Comparison of ENCODE assay signal across 6 mouse cellular contexts in the genomic region with DNA sequence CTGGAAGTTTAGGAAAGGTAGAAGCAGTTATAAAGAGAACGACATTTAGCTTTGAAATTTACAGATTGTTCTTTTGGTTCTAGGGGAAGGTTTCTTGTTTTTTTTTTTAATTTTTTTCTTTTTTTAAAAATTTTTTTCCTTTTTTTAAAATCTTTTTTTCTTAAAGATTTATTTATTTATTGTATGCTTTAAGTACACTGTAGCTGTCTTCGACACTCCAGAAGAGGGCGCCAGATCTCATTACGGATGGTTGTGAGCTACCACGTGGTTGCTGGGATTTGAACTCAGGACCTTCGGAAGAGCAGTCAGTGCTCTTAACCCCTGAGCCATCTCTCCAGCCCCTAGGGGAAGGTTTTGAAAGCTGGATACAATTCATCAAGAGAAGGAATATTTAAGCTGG. TPM values are rescaled to one million over a fixed set of nuclear protein-coding genes. Genes with fewer than 3 reads are reported as not detected.
DNase-seq lines count a peak whose midpoint lies in the region; ATAC-seq and TF ChIP-seq lines count a peak whose summit lies in the region.
"Not testable (repeated sequence)": the region's sequence is repeated elsewhere in the genome, so short reads cannot be mapped to it uniquely, and the experiment has no call there.

No protein-coding gene starts in this region.

- not testable (repeated sequence) for H3K9ac ChIP-seq in intestine, postnatal 0 days (ENCODE audit: low read depth, low read length); lung, embryonic 14.5 days

- WGBS in intestine, postnatal 0 days: 94% methylated on average over 6 of the region's 6 CpGs
- WGBS in lung, embryonic 14.5 days: 89% methylated on average over 6 of the region's 6 CpGs
- WGBS in small intestine, adult 2 months: 93% methylated on average over 6 of the region's 6 CpGs

- not testable (repeated sequence) for TF ChIP-seq POLR2A in small intestine, adult 2 months (IDR thresholded peaks at IDR 0.05; ENCODE audit: low read depth, low read length)

- not testable (repeated sequence) for H3K4me1 ChIP-seq in intestine, postnatal 0 days (replicated peaks; ENCODE audit: control insufficient read depth, insufficient read depth, low read length); lung, embryonic 14.5 days (ENCODE audit: insufficient read depth); small intestine, adult 2 months (ENCODE audit: control insufficient read depth, insufficient read depth, insufficient read length, low read length)

- not testable (repeated sequence) for H3K4me2 ChIP-seq in intestine, postnatal 0 days (replicated peaks; ENCODE audit: low read depth); lung, embryonic 14.5 days

- not testable (repeated sequence) for ATAC-seq in Patski; intestine, postnatal 0 days; lung, embryonic 14.5 days (ENCODE audit: insufficient read depth)

- H3K4me3 ChIP-seq in gastrocnemius, adult 2 months; intestine, postnatal 0 days (ENCODE audit: low read depth, low read length); left cerebral cortex, adult 2 months; lung, embryonic 14.5 days (ENCODE audit: low read depth, low read length); small intestine, adult 2 months (ENCODE audit: low read depth, low read length): not testable (repeated sequence)

- not testable (repeated sequence) for H3K27me3 ChIP-seq in Patski; intestine, postnatal 0 days (replicated peaks; ENCODE audit: control insufficient read depth, insufficient read depth, low read length); lung, embryonic 14.5 days (ENCODE audit: insufficient read depth, low read length); small intestine, adult 2 months (ENCODE audit: control insufficient read depth, insufficient read depth, low read length)

- not testable (repeated sequence) for DNase-seq in Patski (ENCODE audit: low read depth, low spot score); gastrocnemius, adult 2 months; left cerebral cortex, adult 2 months (ENCODE audit: extremely low spot score in 1 of 2, low spot score in 2 of 2); lung, embryonic 14.5 days

- CTCF ChIA-PET in Patski (lab: Charles Lee): interaction anchor here (1.2 kb wide), 1 partner anchor 11 kb away, joined by 3 read pairs; no protein-coding TSS in a partner anchor

- POLR2A ChIA-PET in Patski (lab: Charles Lee): not testable (repeated sequence)

- in situ Hi-C loops in Patski (cut with MboI; ENCODE audit: low pct_unique_long_range_greater_than_20kb): not testable (repeated sequence)

- intact Hi-C loops in gastrocnemius, adult 2 months (cut with DNase I); left cerebral cortex, adult 2 months (cut with DNase I): not testable (repeated sequence)

- TF ChIP-seq CTCF in Patski (IDR thresholded peaks at IDR 0.05): peak; percentile 22
- peak; percentile 39 for TF ChIP-seq CTCF in gastrocnemius, adult 2 months (IDR thresholded peaks at IDR 0.05)
- peak; percentile 41 for TF ChIP-seq CTCF in intestine, postnatal 0 days (IDR thresholded peaks at IDR 0.05; ENCODE audit: low read depth)
- peak; percentile 40 for TF ChIP-seq CTCF in left cerebral cortex, adult 2 months (IDR thresholded peaks at IDR 0.05)
- TF ChIP-seq CTCF in lung, embryonic 14.5 days (IDR thresholded peaks at IDR 0.05; ENCODE audit: low read depth): peak; percentile 19
- TF ChIP-seq CTCF in small intestine, adult 2 months (IDR thresholded peaks at IDR 0.05; ENCODE audit: extremely low read depth, insufficient read length, insufficient replicate concordance, low read depth, low read length): peak; percentile 21; the same call in 1 of the 2 replicates

- not testable (repeated sequence) for H3K9me3 ChIP-seq in intestine, postnatal 0 days (ENCODE audit: control insufficient read depth); lung, embryonic 14.5 days (ENCODE audit: low read depth, low read length)

- H3K36me3 ChIP-seq in intestine, postnatal 0 days (ENCODE audit: control insufficient read depth, insufficient read depth): peaks cover 44% of the 10 kb centered on the region
- H3K36me3 ChIP-seq in lung, embryonic 14.5 days (ENCODE audit: insufficient read depth): peaks cover 60% of the 10 kb centered on the region
- H3K36me3 ChIP-seq in small intestine, adult 2 months (ENCODE audit: control insufficient read depth, insufficient read depth, low read length): peaks cover 33% of the 10 kb centered on the region

- H3K27ac ChIP-seq in gastrocnemius, adult 2 months; intestine, postnatal 0 days (ENCODE audit: low read depth, low read length); left cerebral cortex, adult 2 months; lung, embryonic 14.5 days (ENCODE audit: low read depth); small intestine, adult 2 months (ENCODE audit: insufficient read depth, low read depth, low read length): not testable (repeated sequence)

RNA-seq across cellular contexts. Expression of gene Usp1, which starts 14.6 kb away (rescaled TPM):
- polyA plus RNA-seq in Patski (2021): 22.9 TPM
- 10 to 100 TPM; 11.2 to 12.1 TPM for total RNA-seq in gastrocnemius, adult 2 months (2021)
- 42.2 and 51.0 TPM in 2 replicates for polyA plus RNA-seq in intestine, postnatal 0 days (2015; fragmentation: Nextera tagmentation; extraction: Ambion mirVana)
- 10 to 100 TPM; 21.3 to 21.5 TPM for total RNA-seq in left cerebral cortex, adult 2 months (2021)
- polyA plus RNA-seq in lung, embryonic 14.5 days (2014; fragmentation: Nextera tagmentation; extraction: Ambion mirVana): 130 and 133 TPM in 2 replicates
- 74.6 and 146 TPM in 2 replicates for polyA plus RNA-seq in small intestine, adult 2 months (2012; rRNA removed)
